Mouse (Mus musculus) hindbrain, embryonic 12.5 days (tissue): ENCODE results near the gene Grk3. TPM values are rescaled to one million over a fixed set of nuclear protein-coding genes. Genes with fewer than 3 reads are reported as not detected.

Experiments used
- ATAC-seq: fragments of 200-750 bp; cut with Nextera tagmentation; 2 replicates; pipeline ENCODE4 v1.8.0; 2017; ENCODE audit warnings: moderate TSS enrichment; ENCODE audit not compliant: low FRiP score
- H3K27ac ChIP-seq: fragments of 300-500 bp; sonication (generic); 2 replicates; pipeline ENCODE4 v1.5.1; 2016; ENCODE audit warnings: mild to moderate bottlenecking
- H3K27me3 ChIP-seq: fragments of 300-500 bp; sonication (generic); 2 replicates; pipeline ENCODE4 v1.6.1; 2016; ENCODE audit warnings: mild to moderate bottlenecking
- H3K36me3 ChIP-seq: fragments of 300-500 bp; sonication (generic); 2 replicates; pipeline ENCODE4 v1.6.1; 2016; ENCODE audit warnings: mild to moderate bottlenecking
- H3K4me1 ChIP-seq: fragments of 300-500 bp; sonication (generic); 2 replicates; pipeline ENCODE4 v1.6.1; 2016
- H3K4me2 ChIP-seq: fragments of 300-500 bp; sonication (generic); replicated peaks from 2 replicates; pipeline ENCODE4 v1.6.1; 2016; ENCODE audit warnings: mild to moderate bottlenecking
- H3K4me3 ChIP-seq: fragments of 300-500 bp; sonication (generic); 2 replicates; pipeline ENCODE4 v1.5.1; 2016; ENCODE audit warnings: mild to moderate bottlenecking
- H3K9ac ChIP-seq: fragments of 300-500 bp; sonication (generic); 2 replicates; pipeline ENCODE4 v1.6.1; 2016; ENCODE audit warnings: mild to moderate bottlenecking, moderate library complexity
- H3K9me3 ChIP-seq: fragments of 300-500 bp; sonication (generic); replicated peaks from 2 replicates; pipeline ENCODE4 v1.6.1; 2016; ENCODE audit warnings: mild to moderate bottlenecking
- WGBS: fragments of 180-500 bp; shearing (Covaris S2); methylation state at CpG from one replicate; pipeline ENCODE4 v1.1.7; 2016; 5-methylcytosine and 5-hydroxymethylcytosine counted together
- polyA plus RNA-seq: library from polyadenylated mRNA; unstranded; fragments of >200 nt; fragmentation: Nextera tagmentation; extraction: Ambion mirVana; gene quantifications from 2 replicates; pipeline ENCODE4 v1.2.1, GENCODE M21; 2016

Gene Grk3
- polyA plus RNA-seq, 1 experiment from 2014 or later, result 10.9 TPM

GRCm38 (mm10) chr5:112877391-112878115, 138.0 kb downstream of the Grk3 start:
- Histone ChIP-seq H3K27ac (0 out of 2 replicates have a peak overlapping the region, but pooled peaks have one; percentile 0), H3K4me3 (no peak overlapping the region), H3K27me3 (peaks cover 9% of the 10 kb centered on the region; the same call in 1 of the 2 replicates), H3K4me2 (no peak overlapping the region), H3K9ac (no peak overlapping the region), H3K4me1 (peaks cover 10% of the 10 kb centered on the region), H3K9me3 (no peaks in the 10 kb centered on the region), H3K36me3 (no peaks in the 10 kb centered on the region)
- WGBS, result 38% methylated on average over 14 of the region's 14 CpGs
- ATAC-seq, result peak; percentile 50

GRCm38 (mm10) chr5:112876846-112877390, 138.7 kb downstream of the Grk3 start:
- 0 out of 2 replicates have a peak overlapping the region, but pooled peaks have one; percentile 0 for H3K27ac ChIP-seq
- WGBS, result 45% methylated on average over 4 of the region's 4 CpGs
- no peak overlapping the region for H3K9ac ChIP-seq
- H3K36me3 ChIP-seq, result no peaks in the 10 kb centered on the region
- no peak overlapping the region for H3K4me2 ChIP-seq
- ATAC-seq, result no peak
- H3K4me3 ChIP-seq, result no peak overlapping the region
- peaks cover 10% of the 10 kb centered on the region for H3K4me1 ChIP-seq
- H3K9me3 ChIP-seq, result no peaks in the 10 kb centered on the region
- H3K27me3 ChIP-seq, result peaks cover 9% of the 10 kb centered on the region

- no peak for ATAC-seq
- no peak overlapping the region for H3K9ac ChIP-seq
- H3K36me3 ChIP-seq, result no peaks in the 10 kb centered on the region
- H3K4me3 ChIP-seq, result no peak overlapping the region
- peaks cover 16% of the 10 kb centered on the region for H3K27me3 ChIP-seq
- no peaks in the 10 kb centered on the region for H3K9me3 ChIP-seq
- peaks cover 4% of the 10 kb centered on the region for H3K4me1 ChIP-seq
- H3K27ac ChIP-seq, result no peak overlapping the region
- no peak overlapping the region for H3K4me2 ChIP-seq
- WGBS, result 74% methylated on average over 6 of the region's 6 CpGs
Measured at GRCm38 (mm10) chr5:112872999-112873398, 142.6 kb downstream of the Grk3 start.

GRCm38 (mm10) chr5:112870729-112871128, 144.9 kb downstream of the Grk3 start:
- no peak overlapping the region for H3K27ac ChIP-seq
- H3K4me3 ChIP-seq, result no peak overlapping the region
- WGBS, result 19% methylated on average over 9 of the region's 9 CpGs
- H3K27me3 ChIP-seq, result peaks cover 30% of the 10 kb centered on the region
- no peak overlapping the region for H3K9ac ChIP-seq
- H3K4me1 ChIP-seq, result no peaks in the 10 kb centered on the region
- no peak overlapping the region for H3K4me2 ChIP-seq
- ATAC-seq, result 0 out of 2 replicates have a peak, but pooled peaks have one; percentile 44
- no peaks in the 10 kb centered on the region for H3K36me3 ChIP-seq
- no peaks in the 10 kb centered on the region for H3K9me3 ChIP-seq

- peaks cover 39% of the 10 kb centered on the region for H3K27me3 ChIP-seq
- WGBS, result 88% methylated on average over 5 of the region's 5 CpGs
Measured at GRCm38 (mm10) chr5:112868620-112869019, 147.0 kb downstream of the Grk3 start.

GRCm38 (mm10) chr5:112864719-112865367, 150.7 kb downstream of the Grk3 start:
- no peak overlapping the region for H3K4me2 ChIP-seq
- no peaks in the 10 kb centered on the region for H3K9me3 ChIP-seq
- WGBS, result 52% methylated on average over 4 of the region's 4 CpGs
- H3K4me1 ChIP-seq, result peaks cover 4% of the 10 kb centered on the region; the same call in 1 of the 2 replicates
- no peak overlapping the region for H3K27ac ChIP-seq
- peak; percentile 26; the same call in 1 of the 2 replicates for ATAC-seq
- no peak overlapping the region for H3K4me3 ChIP-seq
- H3K9ac ChIP-seq, result no peak overlapping the region
- H3K27me3 ChIP-seq, result peaks cover 50% of the 10 kb centered on the region
- H3K36me3 ChIP-seq, result no peaks in the 10 kb centered on the region

More at GRCm38 (mm10) chr5:112868620-112869019, 147.0 kb downstream of the Grk3 start:
- Histone ChIP-seq H3K36me3 (no peaks in the 10 kb centered on the region), H3K4me3 (no peak overlapping the region), H3K9ac (no peak overlapping the region), H3K4me2 (no peak overlapping the region), H3K4me1 (no peaks in the 10 kb centered on the region), H3K9me3 (no peaks in the 10 kb centered on the region), H3K27ac (no peak overlapping the region)
- ATAC-seq, result no peak

Other genes starting within 250 kb of the Grk3 start
- 1.0 and 2.0 TPM in 2 replicates for gene Myo18b, start 119.4 kb downstream of the Grk3 start, polyA plus RNA-seq
- not detected in 2 replicates for gene Crybb2, start 54.3 kb upstream of the Grk3 start, polyA plus RNA-seq
- 0.74 and 0.81 TPM in 2 replicates for gene Crybb3, start 65.8 kb upstream of the Grk3 start, polyA plus RNA-seq
- gene 2900026A02Rik, start 205.4 kb upstream of the Grk3 start, polyA plus RNA-seq, result 3.6 and 4.5 TPM in 2 replicates
- 0.15 TPM in 1 of 2 replicates, not detected in the other for gene Tmem211, start 211.1 kb upstream of the Grk3 start, polyA plus RNA-seq